Mouse (Mus musculus) bone marrow, adult 2 months (tissue): ENCODE results near the gene Col5a2. TPM values are rescaled to one million over a fixed set of nuclear protein-coding genes. Genes with fewer than 3 reads are reported as not detected.

Source experiments
- H3K27ac ChIP-seq: fragments of 200-500 bp; 2 replicates; pipeline ENCODE4 v1.5.1; 2012; ENCODE audit warnings: low read depth, mild to moderate bottlenecking, control low read depth, inconsistent platforms, low read length; ENCODE audit not compliant: control insufficient read depth, poor library complexity, insufficient read depth
- H3K4me1 ChIP-seq: fragments of 200-500 bp; 2 replicates; pipeline ENCODE4 v1.6.1; 2011; ENCODE audit warnings: low read length; ENCODE audit not compliant: control insufficient read depth, insufficient read depth
- H3K4me3 ChIP-seq: fragments of 200-500 bp; replicated peaks from 2 replicates; pipeline ENCODE3; 2011; ENCODE audit warnings: mild to moderate bottlenecking, low read depth, low read length, control low read depth; ENCODE audit not compliant: control insufficient read depth
- CTCF ChIP-seq: fragments of 200-500 bp; IDR thresholded peaks from 2 replicates; pipeline ENCODE4 v1.5.1; 2011; ENCODE audit warnings: low read length, control low read depth; ENCODE audit not compliant: control insufficient read depth, insufficient read depth
- POLR2A ChIP-seq: fragments of 200-500 bp; IDR thresholded peaks from 2 replicates; pipeline ENCODE4 v1.6.1; 2011; ENCODE audit warnings: low read depth, mild to moderate bottlenecking, control low read depth, low read length, borderline replicate concordance; ENCODE audit not compliant: control insufficient read depth
- WGBS: fragments of 180-500 bp; shearing (Covaris S2); methylation state at CpG from one replicate; pipeline ENCODE4 v1.1.7; 2018; 5-methylcytosine and 5-hydroxymethylcytosine counted together
- polyA plus RNA-seq: library from polyadenylated mRNA; stranded (reverse); fragments of >200 nt; gene quantifications from 2 replicates; pipeline ENCODE4 v1.2.4, GENCODE M21; 2011; ENCODE audit warnings: low replicate concordance; ENCODE audit not compliant: missing spikeins, insufficient read depth, insufficient read length

The Col5a2 gene
- polyA plus RNA-seq, 1 experiment, result 10.7 TPM

DNA sequence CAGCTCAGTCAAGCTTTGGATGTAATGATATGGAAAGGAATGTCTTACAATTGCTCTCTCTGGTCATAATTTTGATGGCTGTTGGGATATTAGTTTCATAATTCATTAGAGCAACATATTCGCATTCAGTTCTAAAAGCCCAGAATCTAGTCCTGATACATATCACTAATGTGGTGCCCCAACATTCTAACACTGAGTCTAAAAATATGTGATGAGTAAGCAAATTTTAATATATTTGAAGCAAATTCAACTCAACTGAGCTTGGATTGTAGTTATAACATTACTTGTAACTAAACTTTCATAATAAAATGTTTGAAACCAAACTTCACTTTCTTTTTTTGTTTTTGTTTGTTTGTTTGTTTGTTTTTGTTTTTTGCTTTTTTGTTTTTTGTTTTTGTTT, 173.9 kb downstream of the Col5a2 start:
- TF ChIP-seq POLR2A (no peak), CTCF (no peak)
- no peaks in the 10 kb centered on the region for H3K4me1 ChIP-seq
- H3K27ac ChIP-seq, result no peak overlapping the region
- 74% methylated on average over 1 of the region's 1 CpGs for WGBS
- H3K4me3 ChIP-seq, result no peak overlapping the region

Other genes with a start within 250 kb of the Col5a2 start
- gene Col3a1, start 191.7 kb downstream of the Col5a2 start, polyA plus RNA-seq, result 14.6 and 20.4 TPM in 2 replicates